Mouse (Mus musculus) layer of hippocampus, adult 18-20 months (tissue): ENCODE data around the gene Tbc1d22a. TPM values are rescaled to one million over a fixed set of nuclear protein-coding genes. Genes with fewer than 3 reads are reported as not detected.

ENCODE experiments used
- DNase-seq, 2 experiments: peaks; one replicate each; pipeline ENCODE4 v3.0.0; 2022; ENCODE audit warnings: low spot score in 2 of 2
- total RNA-seq, 2 experiments: library from RNA; stranded (reverse); gene quantifications; 2 replicates each; pipeline ENCODE4 v1.2.3; 2021

Tbc1d22a gene
- total RNA-seq, 2 experiments from 2014 or later, result 34.7 to 35.9 TPM

- DNase-seq, result peak in 1 of 2 experiments; percentile 61
Observed at GRCm38 (mm10) chr15:86234517-86235441, 20.5 kb downstream of the Tbc1d22a start.

- peak; percentile 51 to 76 for DNase-seq
Observed at GRCm38 (mm10) chr15:86236252-86236651, 22.0 kb downstream of the Tbc1d22a start.

GRCm38 (mm10) chr15:86238076-86238475 is 23.8 kb downstream of the Tbc1d22a start:
- no peak for DNase-seq

GRCm38 (mm10) chr15:86239068-86239467 is 24.8 kb downstream of the Tbc1d22a start:
- DNase-seq, result no peak

- DNase-seq, result peak in 1 of 2 experiments; percentile 57
Observed at GRCm38 (mm10) chr15:86239801-86240200, 25.5 kb downstream of the Tbc1d22a start.

- DNase-seq, result peak; percentile 71 to 91
Observed at GRCm38 (mm10) chr15:86243708-86244107, 29.4 kb downstream of the Tbc1d22a start.

- no peak for DNase-seq
Observed at GRCm38 (mm10) chr15:86244380-86244779, 30.1 kb downstream of the Tbc1d22a start.

- peak; percentile 50 to 75 for DNase-seq
Observed at GRCm38 (mm10) chr15:86250269-86250668, 36.0 kb downstream of the Tbc1d22a start.

- DNase-seq, result no peak
Observed at GRCm38 (mm10) chr15:86252130-86252529, 37.9 kb downstream of the Tbc1d22a start.

GRCm38 (mm10) chr15:86252684-86253083 is 38.4 kb downstream of the Tbc1d22a start:
- DNase-seq, result no peak

GRCm38 (mm10) chr15:86253411-86253810 is 39.2 kb downstream of the Tbc1d22a start:
- peak; percentile 36 to 69 for DNase-seq

- no peak for DNase-seq
Observed at GRCm38 (mm10) chr15:86256201-86256600, 41.9 kb downstream of the Tbc1d22a start.

GRCm38 (mm10) chr15:86256728-86257179 is 42.5 kb downstream of the Tbc1d22a start:
- DNase-seq, result peak in 1 of 2 experiments; percentile 43

GRCm38 (mm10) chr15:86257916-86258685 is 43.8 kb downstream of the Tbc1d22a start:
- no peak for DNase-seq

GRCm38 (mm10) chr15:86259233-86259632 is 45.0 kb downstream of the Tbc1d22a start:
- DNase-seq, result no peak

GRCm38 (mm10) chr15:86260111-86260510 is 45.9 kb downstream of the Tbc1d22a start:
- no peak for DNase-seq

GRCm38 (mm10) chr15:86264389-86264788 is 50.1 kb downstream of the Tbc1d22a start:
- no peak for DNase-seq

GRCm38 (mm10) chr15:86264803-86265202 is 50.5 kb downstream of the Tbc1d22a start:
- DNase-seq, result no peak

- DNase-seq, result no peak
Observed at GRCm38 (mm10) chr15:86266975-86267374, 52.7 kb downstream of the Tbc1d22a start.

- DNase-seq, result no peak
Observed at GRCm38 (mm10) chr15:86268526-86268925, 54.3 kb downstream of the Tbc1d22a start.

GRCm38 (mm10) chr15:86275754-86276153 is 61.5 kb downstream of the Tbc1d22a start:
- no peak for DNase-seq
